8 mouse cellular contexts compared by ENCODE assay signal in the genomic region with DNA sequence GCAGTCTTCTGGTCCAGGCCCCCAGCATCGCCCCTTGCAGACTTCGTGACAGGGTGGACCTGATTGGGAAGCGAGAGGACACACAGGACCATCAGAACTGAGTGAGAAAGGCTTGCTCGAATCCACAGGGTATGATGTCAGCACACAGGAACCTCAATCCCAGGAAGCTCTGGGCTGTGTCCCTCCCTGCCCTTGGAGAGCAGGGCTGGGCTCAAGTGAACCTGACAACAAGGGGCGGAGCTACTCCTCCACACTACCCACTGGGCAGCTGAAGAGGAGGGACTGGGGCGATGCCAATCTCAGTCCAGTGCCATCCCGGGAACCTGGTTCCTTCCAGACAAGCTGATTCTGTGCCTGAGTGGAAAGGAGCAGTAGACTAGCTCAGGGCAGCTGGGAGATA. TPM values are rescaled to one million over a fixed set of nuclear protein-coding genes. Genes with fewer than 3 reads are reported as not detected.
DNase-seq lines count a peak whose midpoint lies in the region; ATAC-seq and TF ChIP-seq lines count a peak whose summit lies in the region.

No protein-coding gene starts in this region.

- H3K4me3 ChIP-seq in cerebellum, adult 2 months (replicated peaks; ENCODE audit: insufficient read depth, low read depth, low read length), result peak overlapping the region; percentile 20
- H3K4me3 ChIP-seq in heart, embryonic 13.5 days, result peak overlapping the region; percentile 43
- no peak overlapping the region for H3K4me3 ChIP-seq in midbrain, embryonic 14.5 days (replicated peaks; ENCODE audit: low read depth, low read length)
- H3K4me3 ChIP-seq in hindbrain, embryonic 16.5 days (ENCODE audit: low read length), result no peak overlapping the region

- ATAC-seq in heart, embryonic 13.5 days (ENCODE audit: extremely low read depth, insufficient number of reproducible peaks, low FRiP score, low TSS enrichment), result peak; percentile 75
- ATAC-seq in midbrain, embryonic 14.5 days (ENCODE audit: low FRiP score, low TSS enrichment), result no peak
- no peak for ATAC-seq in hindbrain, embryonic 16.5 days

- peak overlapping the region; percentile 78 for H3K9ac ChIP-seq in heart, embryonic 13.5 days
- H3K9ac ChIP-seq in midbrain, embryonic 14.5 days (replicated peaks; ENCODE audit: low read length), result no peak overlapping the region
- no peak overlapping the region for H3K9ac ChIP-seq in hindbrain, embryonic 16.5 days (ENCODE audit: low read depth, low read length)

- no peak for TF ChIP-seq POLR2A in cerebellum, adult 2 months (IDR thresholded peaks at IDR 0.05; ENCODE audit: borderline replicate concordance, insufficient read depth, low read length)

- H3K4me2 ChIP-seq in heart, embryonic 13.5 days, result peak overlapping the region; percentile 63
- no peak overlapping the region for H3K4me2 ChIP-seq in midbrain, embryonic 14.5 days (ENCODE audit: low read length)
- H3K4me2 ChIP-seq in hindbrain, embryonic 16.5 days (ENCODE audit: low read length), result no peak overlapping the region

- no peak for TF ChIP-seq CTCF in cerebellum, adult 2 months (IDR thresholded peaks at IDR 0.05; ENCODE audit: borderline replicate concordance, insufficient read depth, low read depth, low read length)

- H3K27ac ChIP-seq in cerebellum, adult 2 months (ENCODE audit: insufficient read depth, low read length), result no peak overlapping the region
- peak overlapping the region; percentile 76 for H3K27ac ChIP-seq in heart, embryonic 13.5 days (replicated peaks)
- no peak overlapping the region for H3K27ac ChIP-seq in midbrain, embryonic 14.5 days (replicated peaks; ENCODE audit: low read depth, low read length)
- no peak overlapping the region for H3K27ac ChIP-seq in hindbrain, embryonic 16.5 days (ENCODE audit: low read depth, low read length)

- WGBS in cerebellum, adult 2 months, result 17% methylated on average over 7 of the region's 7 CpGs
- WGBS in heart, embryonic 13.5 days, result 14% methylated on average over 7 of the region's 7 CpGs
- WGBS in midbrain, embryonic 14.5 days, result 20% methylated on average over 7 of the region's 7 CpGs
- WGBS in hindbrain, embryonic 16.5 days, result 24% methylated on average over 7 of the region's 7 CpGs

- 0 out of 2 replicates have a peak, but pooled peaks cover 3% of the 10 kb centered on the region for H3K4me1 ChIP-seq in cerebellum, adult 2 months (ENCODE audit: control insufficient read depth, insufficient read depth, low read length)
- peaks cover 29% of the 10 kb centered on the region for H3K4me1 ChIP-seq in heart, embryonic 13.5 days
- no peaks in the 10 kb centered on the region for H3K4me1 ChIP-seq in midbrain, embryonic 14.5 days (ENCODE audit: control insufficient read depth, insufficient read depth, low read length)
- H3K4me1 ChIP-seq in hindbrain, embryonic 16.5 days (ENCODE audit: control insufficient read depth, insufficient read depth, low read depth, low read length), result no peaks in the 10 kb centered on the region

- no peaks in the 10 kb centered on the region for H3K27me3 ChIP-seq in cerebellum, adult 2 months (ENCODE audit: control insufficient read depth, insufficient read depth, low read length)
- peaks cover 42% of the 10 kb centered on the region for H3K27me3 ChIP-seq in heart, embryonic 13.5 days (replicated peaks)
- peaks cover 19% of the 10 kb centered on the region for H3K27me3 ChIP-seq in midbrain, embryonic 14.5 days (ENCODE audit: control insufficient read depth, insufficient read depth, low read length)
- H3K27me3 ChIP-seq in hindbrain, embryonic 16.5 days (replicated peaks; ENCODE audit: control insufficient read depth, insufficient read depth, low read length), result peaks cover 29% of the 10 kb centered on the region

- no peaks in the 10 kb centered on the region for H3K9me3 ChIP-seq in heart, embryonic 13.5 days
- H3K9me3 ChIP-seq in midbrain, embryonic 14.5 days (ENCODE audit: control insufficient read depth, low read length), result no peaks in the 10 kb centered on the region
- no peaks in the 10 kb centered on the region for H3K9me3 ChIP-seq in hindbrain, embryonic 16.5 days (ENCODE audit: control insufficient read depth, low read length)

- H3K36me3 ChIP-seq in heart, embryonic 13.5 days, result peaks cover 6% of the 10 kb centered on the region; the same call in 1 of the 2 replicates
- no peaks in the 10 kb centered on the region for H3K36me3 ChIP-seq in midbrain, embryonic 14.5 days (ENCODE audit: control insufficient read depth, insufficient read depth, low read length)
- no peaks in the 10 kb centered on the region for H3K36me3 ChIP-seq in hindbrain, embryonic 16.5 days (ENCODE audit: control insufficient read depth, insufficient read depth, low read length)

- peak; percentile 16 to 22 for DNase-seq in layer of hippocampus, postnatal 36 days
- DNase-seq in layer of hippocampus, postnatal 25 days (ENCODE audit: extremely low spot score in 1 of 2, low spot score in 1 of 2), result no peak
- peak; percentile 54 to 71 for DNase-seq in cerebellum, adult 2 months
- DNase-seq in kidney, postnatal 4 days, result peak; percentile 63 to 80
- DNase-seq in testis, postnatal 14 days (ENCODE audit: low spot score), result peak; percentile 40
- DNase-seq in midbrain, embryonic 14.5 days, result no peak

RNA-seq across cellular contexts. Expression of a gene that starts 5.8 kb away (rescaled TPM):
- 1 to 10 TPM; 7.8 to 8.0 TPM for total RNA-seq in layer of hippocampus, postnatal 36 days (2021)
- 1 to 10 TPM; 9.7 to 10.0 TPM for total RNA-seq in layer of hippocampus, postnatal 25 days (2021)
- 9.4 and 11.1 TPM in 2 replicates for polyA plus RNA-seq in cerebellum, adult 2 months (2012; rRNA removed)
- polyA plus RNA-seq in heart, embryonic 13.5 days (2015; fragmentation: Nextera tagmentation; extraction: Ambion mirVana), result 3.7 and 4.1 TPM in 2 replicates
- polyA plus RNA-seq in midbrain, embryonic 14.5 days (2014; fragmentation: Nextera tagmentation; extraction: Ambion mirVana), result 0.26 and 0.47 TPM in 2 replicates
- polyA plus RNA-seq in hindbrain, embryonic 16.5 days (2015; fragmentation: Nextera tagmentation; extraction: Ambion mirVana), result 1.3 and 1.6 TPM in 2 replicates

RNA-seq across cellular contexts. Expression of a gene that starts 17.9 kb away (rescaled TPM):
- total RNA-seq in layer of hippocampus, postnatal 36 days (2021), result 10 to 100 TPM; 61.9 to 66.9 TPM
- 10 to 100 TPM; 62.9 to 65.3 TPM for total RNA-seq in layer of hippocampus, postnatal 25 days (2021)
- 69.2 and 73.5 TPM in 2 replicates for polyA plus RNA-seq in cerebellum, adult 2 months (2012; rRNA removed)
- 125 and 136 TPM in 2 replicates for polyA plus RNA-seq in heart, embryonic 13.5 days (2015; fragmentation: Nextera tagmentation; extraction: Ambion mirVana)
- 122 and 142 TPM in 2 replicates for polyA plus RNA-seq in midbrain, embryonic 14.5 days (2014; fragmentation: Nextera tagmentation; extraction: Ambion mirVana)
- polyA plus RNA-seq in hindbrain, embryonic 16.5 days (2015; fragmentation: Nextera tagmentation; extraction: Ambion mirVana), result 128 and 130 TPM in 2 replicates

RNA-seq across cellular contexts. Expression of a gene that starts 34.5 kb away (rescaled TPM):
- 1,000 to 10,000 TPM; 1,506 to 1,536 TPM for total RNA-seq in layer of hippocampus, postnatal 36 days (2021)
- total RNA-seq in layer of hippocampus, postnatal 25 days (2021), result 1,000 to 10,000 TPM; 1,459 to 1,623 TPM
- 1,271 and 1,490 TPM in 2 replicates for polyA plus RNA-seq in cerebellum, adult 2 months (2012; rRNA removed)
- 2,656 and 2,881 TPM in 2 replicates for polyA plus RNA-seq in heart, embryonic 13.5 days (2015; fragmentation: Nextera tagmentation; extraction: Ambion mirVana)
- polyA plus RNA-seq in midbrain, embryonic 14.5 days (2014; fragmentation: Nextera tagmentation; extraction: Ambion mirVana), result 2,375 and 2,760 TPM in 2 replicates
- polyA plus RNA-seq in hindbrain, embryonic 16.5 days (2015; fragmentation: Nextera tagmentation; extraction: Ambion mirVana), result 2,004 and 2,091 TPM in 2 replicates

RNA-seq across cellular contexts. Expression of a gene that starts 36.1 kb away (rescaled TPM):
- total RNA-seq in layer of hippocampus, postnatal 36 days (2021), result 10 to 100 TPM; 14.1 to 14.3 TPM
- total RNA-seq in layer of hippocampus, postnatal 25 days (2021), result 10 to 100 TPM; 13.2 to 14.8 TPM
- 15.4 and 18.7 TPM in 2 replicates for polyA plus RNA-seq in cerebellum, adult 2 months (2012; rRNA removed)
- 7.6 and 9.4 TPM in 2 replicates for polyA plus RNA-seq in heart, embryonic 13.5 days (2015; fragmentation: Nextera tagmentation; extraction: Ambion mirVana)
- polyA plus RNA-seq in midbrain, embryonic 14.5 days (2014; fragmentation: Nextera tagmentation; extraction: Ambion mirVana), result 17.6 and 19.6 TPM in 2 replicates
- polyA plus RNA-seq in hindbrain, embryonic 16.5 days (2015; fragmentation: Nextera tagmentation; extraction: Ambion mirVana), result 16.7 and 17.0 TPM in 2 replicates

RNA-seq across cellular contexts. Expression of a gene that starts 42.9 kb away (rescaled TPM):
- total RNA-seq in layer of hippocampus, postnatal 36 days (2021), result 100 to 1,000 TPM; 288 to 319 TPM
- 100 to 1,000 TPM; 321 to 324 TPM for total RNA-seq in layer of hippocampus, postnatal 25 days (2021)
- polyA plus RNA-seq in cerebellum, adult 2 months (2012; rRNA removed), result 303 and 334 TPM in 2 replicates
- polyA plus RNA-seq in heart, embryonic 13.5 days (2015; fragmentation: Nextera tagmentation; extraction: Ambion mirVana), result 455 and 482 TPM in 2 replicates
- polyA plus RNA-seq in midbrain, embryonic 14.5 days (2014; fragmentation: Nextera tagmentation; extraction: Ambion mirVana), result 529 and 586 TPM in 2 replicates
- 296 and 313 TPM in 2 replicates for polyA plus RNA-seq in hindbrain, embryonic 16.5 days (2015; fragmentation: Nextera tagmentation; extraction: Ambion mirVana)

Comparison
In these comparisons a context has a peak if more than half of its experiments do, and no peak if none do; other contexts are left out.
1. DNase-seq: peak in layer of hippocampus, postnatal 36 days (2 of 2), cerebellum, adult 2 months (2 of 2), kidney, postnatal 4 days (2 of 2) and testis, postnatal 14 days (single experiment); none in layer of hippocampus, postnatal 25 days (0 of 2) and midbrain, embryonic 14.5 days (single experiment).
2. H3K4me3 ChIP-seq: peak in cerebellum, adult 2 months (single experiment) and heart, embryonic 13.5 days (single experiment); none in midbrain, embryonic 14.5 days (single experiment) and hindbrain, embryonic 16.5 days (single experiment).